Mouse (Mus musculus): Measurements from ENCODE around the gene Rasa3.

DNA sequence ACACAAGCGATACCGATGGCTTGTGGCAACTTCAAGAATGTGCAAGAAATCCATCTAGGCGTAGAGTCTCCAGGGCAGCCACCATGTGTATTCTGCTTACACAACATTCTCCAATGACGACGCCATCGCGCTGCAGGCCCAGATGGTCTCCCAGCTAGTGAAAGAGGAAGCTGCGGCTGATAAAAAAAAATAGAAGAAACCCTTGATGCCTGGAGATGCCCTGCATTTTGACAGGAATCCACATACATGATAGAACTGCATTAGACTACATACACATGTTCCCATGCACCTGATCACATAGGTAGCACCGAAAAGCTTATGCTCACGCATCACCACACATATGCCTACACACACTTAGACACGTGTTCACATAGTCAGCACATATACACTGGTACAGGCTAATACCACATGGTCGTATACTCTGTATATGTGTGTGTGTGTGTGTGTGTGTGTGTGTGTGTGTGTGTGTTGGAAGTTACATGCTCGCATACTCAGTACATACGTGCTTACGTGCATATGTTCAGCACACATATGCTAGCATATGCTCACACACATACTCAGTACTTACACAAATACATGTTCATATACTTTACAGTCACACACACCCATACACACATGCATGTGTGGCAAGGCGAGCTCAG, 8.4 kb upstream of the Rasa3 start:
- TF ChIP-seq CTCF (IDR thresholded peaks at IDR 0.05 in 2 of 3, conservative IDR thresholded peaks at IDR 0.05 in 1 of 3; ENCODE audit: control insufficient read depth in 1 of 3, insufficient read depth in 1 of 3, low read depth in 2 of 3, low read length in 3 of 3, poor library complexity in 1 of 3, severe bottlenecking in 1 of 3) (no peak), SMC3 (IDR thresholded peaks at IDR 0.05; ENCODE audit: low read depth, low read length) (peak; percentile 17; the same call in 1 of the 2 replicates), NELFE (IDR thresholded peaks at IDR 0.05; ENCODE audit: low read depth, low read length) (no peak), GABPA (IDR thresholded peaks at IDR 0.05; ENCODE audit: low read depth, low read length) (no peak), MAFK (IDR thresholded peaks at IDR 0.05; ENCODE audit: borderline replicate concordance, low read depth, low read length) (no peak), EP300 (IDR thresholded peaks at IDR 0.05; ENCODE audit: low read depth in 1 of 2, low read length in 2 of 2) (peak in 1 of 2 experiments; percentile 66; a peak in 2 of 4 replicates), SIN3A (IDR thresholded peaks at IDR 0.05; ENCODE audit: low read length) (peak; percentile 40; the same call in 1 of the 2 replicates), E2F4 (IDR thresholded peaks at IDR 0.05; ENCODE audit: borderline replicate concordance, low read depth, low read length) (no peak), ZC3H11A (IDR thresholded peaks at IDR 0.05; ENCODE audit: low read depth, low read length) (no peak), POLR2A (IDR thresholded peaks at IDR 0.05; ENCODE audit: control insufficient read depth in 1 of 2, insufficient read depth in 1 of 2, low read depth in 1 of 2, low read length in 2 of 2, poor library complexity in 1 of 2) (no peak), MAX (IDR thresholded peaks at IDR 0.05; ENCODE audit: low read length) (peak; percentile 71), ZKSCAN1 (IDR thresholded peaks at IDR 0.05; ENCODE audit: low read depth, low read length) (no peak), HCFC1 (IDR thresholded peaks at IDR 0.05; ENCODE audit: low read depth, low read length) (no peak)

Measured in MEL (cell line).